Mouse (Mus musculus): ENCODE data around the gene Apba3.

DNA sequence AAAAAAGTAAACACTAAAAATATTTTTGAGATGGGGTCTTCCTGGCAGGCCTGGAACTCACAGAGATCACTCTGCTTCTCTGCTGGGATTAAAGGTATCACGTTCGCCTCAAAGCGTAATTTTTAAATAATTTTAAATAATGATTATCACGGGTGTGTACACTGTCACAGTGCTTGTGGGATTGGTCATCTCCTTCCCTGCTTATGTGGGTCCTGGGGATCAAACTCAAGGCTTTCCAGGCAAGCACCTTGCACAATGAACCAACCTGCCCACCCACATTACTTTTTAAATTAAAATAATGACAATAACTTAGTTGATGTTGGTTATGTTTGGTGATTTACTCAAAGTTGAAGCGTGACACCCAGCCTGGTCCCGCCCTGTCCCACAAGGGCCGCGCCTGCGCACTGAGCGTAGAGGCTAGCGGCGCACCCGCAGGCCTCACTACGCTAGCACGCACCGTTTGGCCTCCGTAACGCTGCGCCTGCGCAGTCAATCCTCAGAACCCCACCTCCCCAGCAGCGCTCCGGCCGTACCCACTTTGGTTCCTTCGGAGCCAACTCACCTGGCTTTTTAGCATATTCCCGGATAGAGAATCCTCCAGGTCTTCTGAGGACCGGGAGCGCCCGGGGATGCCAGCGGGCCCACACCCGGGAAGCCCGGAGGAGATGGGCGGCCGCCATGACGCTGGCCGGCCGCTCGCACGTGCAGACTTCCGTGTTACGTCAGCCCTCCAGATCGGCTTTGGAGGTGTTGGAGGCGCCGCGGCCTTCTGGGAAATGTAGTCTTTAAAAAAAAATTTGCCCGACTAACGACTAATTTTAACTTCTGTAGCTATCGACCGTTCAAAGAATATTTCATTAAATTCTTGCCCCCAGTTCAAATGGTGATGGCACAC, at the start of gene Apba3, which contains the start of gene Mrpl54:
- peak; percentile 39; the same call in 1 of the 2 replicates for TF ChIP-seq CTCF (IDR thresholded peaks at IDR 0.05; ENCODE audit: borderline replicate concordance, control insufficient read depth, extremely low read depth, insufficient read depth, low read length, poor library complexity)
- peak; percentile 55; the same call in 1 of the 2 replicates for TF ChIP-seq POLR2A (IDR thresholded peaks at IDR 0.05; ENCODE audit: control insufficient read depth, extremely low read depth, insufficient read depth, low read length, poor library complexity)

Measured in thymus, adult 2 months (tissue).